ENCODE assay signal across 28 mouse cellular contexts in genomic region chr9:51168698-51169097, GRCm38 (mm10). TPM values are rescaled to one million over a fixed set of nuclear protein-coding genes. Genes with fewer than 3 reads are reported as not detected.
DNase-seq lines count a peak whose midpoint lies in the region; ATAC-seq and TF ChIP-seq lines count a peak whose summit lies in the region.
"Had no signal": no experiment of that assay in that cellular context is flagged by ENCODE, and none has a peak within 500 bp of the region (broad histone marks: within the 10 kb centered on the region; RNA-seq: fewer than 3 reads in every experiment).

No protein-coding gene starts in this region.

- H3K36me3 ChIP-seq in stomach, embryonic 15.5 days, result no peaks in the 10 kb centered on the region
- H3K36me3 ChIP-seq: embryonic facial prominence, embryonic 15.5 days; heart, embryonic 10.5 days; hindbrain, embryonic 10.5 days; limb, embryonic 15.5 days; neural tube, embryonic 15.5 days had no signal

- peak; percentile 14 for DNase-seq in A20 (ENCODE audit: low read depth, low spot score)
- peak; percentile 38 for DNase-seq in lung, adult 2 months
- DNase-seq in lung, postnatal 14 days, result peak; percentile 49
- DNase-seq in neural tube, embryonic 10.5 days (ENCODE audit: extremely low spot score, low spot score), result no peak
- DNase-seq in spleen, postnatal 4 days (ENCODE audit: low spot score in 2 of 2), result no peak
- no peak for DNase-seq in heart, postnatal 25 days (ENCODE audit: low spot score)
- DNase-seq: adrenal gland, adult 2 months; cerebellum, adult 18-20 months; gastrocnemius, adult 2 months had no signal

- H3K4me1 ChIP-seq in lung, adult 2 months (ENCODE audit: control insufficient read depth, insufficient read depth, low read length), result no peaks in the 10 kb centered on the region
- H3K4me1 ChIP-seq in stomach, embryonic 15.5 days, result peaks cover 8% of the 10 kb centered on the region; the same call in 1 of the 2 replicates
- H3K4me1 ChIP-seq: neural tube, embryonic 15.5 days had no signal

- H3K4me2 ChIP-seq in stomach, embryonic 15.5 days, result no peak overlapping the region
- H3K4me2 ChIP-seq: embryonic facial prominence, embryonic 15.5 days; limb, embryonic 15.5 days; midbrain, embryonic 11.5 days; neural tube, embryonic 15.5 days had no signal

- ATAC-seq in stomach, embryonic 15.5 days (ENCODE audit: insufficient read depth, low FRiP score, low read depth), result peak; percentile 57
- ATAC-seq: forebrain, embryonic 14.5 days; hindbrain, postnatal 0 days had no signal

- H3K27me3 ChIP-seq in stomach, embryonic 15.5 days (replicated peaks), result no peaks in the 10 kb centered on the region
- H3K27me3 ChIP-seq: embryonic facial prominence, embryonic 15.5 days; limb, embryonic 15.5 days; neural tube, embryonic 15.5 days had no signal

- no peak overlapping the region for H3K9ac ChIP-seq in stomach, embryonic 15.5 days
- H3K9ac ChIP-seq: embryonic facial prominence, embryonic 15.5 days; limb, embryonic 15.5 days; liver, embryonic 14.5 days; neural tube, embryonic 15.5 days had no signal

- intact Hi-C loops in heart, postnatal 25 days (cut with DNase I), result no loop called here

- H3K27ac ChIP-seq in stomach, embryonic 15.5 days, result peak overlapping the region; percentile 79
- H3K27ac ChIP-seq: embryonic facial prominence, embryonic 15.5 days; gastrocnemius, adult 2 months; heart, embryonic 10.5 days; hindbrain, embryonic 10.5 days; hindbrain, postnatal 0 days; left cerebral cortex, adult 2 months; limb, embryonic 15.5 days; liver, embryonic 14.5 days; neural tube, embryonic 15.5 days had no signal

- no peak overlapping the region for H3K4me3 ChIP-seq in lung, adult 2 months (replicated peaks; ENCODE audit: extremely low read depth, low read depth, low read length)
- H3K4me3 ChIP-seq in stomach, embryonic 15.5 days (replicated peaks), result no peak overlapping the region
- H3K4me3 ChIP-seq: embryonic facial prominence, embryonic 15.5 days; gastrocnemius, adult 2 months; heart, embryonic 10.5 days; hindbrain, embryonic 10.5 days; left cerebral cortex, adult 2 months; limb, embryonic 15.5 days; neural tube, embryonic 15.5 days had no signal

- H3K9me3 ChIP-seq in stomach, embryonic 15.5 days, result no peaks in the 10 kb centered on the region
- H3K9me3 ChIP-seq: embryonic facial prominence, embryonic 15.5 days; heart, embryonic 10.5 days; hindbrain, embryonic 10.5 days; limb, embryonic 15.5 days; neural tube, embryonic 15.5 days had no signal

- no peak for TF ChIP-seq CTCF in lung, adult 2 months (IDR thresholded peaks at IDR 0.05; ENCODE audit: insufficient read depth, low read length)

- peak; percentile 17; the same call in 1 of the 2 replicates for TF ChIP-seq POLR2A in lung, adult 2 months (IDR thresholded peaks at IDR 0.05; ENCODE audit: borderline replicate concordance, extremely low read depth, low read depth, low read length)

- 69% methylated on average over 5 of the region's 5 CpGs for WGBS in lung, adult 2 months
- 51% methylated on average over 5 of the region's 5 CpGs for WGBS in stomach, embryonic 15.5 days

RNA-seq across cellular contexts. Expression of gene Gm32742, which starts 3.4 kb away (rescaled TPM):
- polyA plus RNA-seq in lung, adult 2 months (2012; rRNA removed), result 1.3 and 1.5 TPM in 2 replicates
- 0.04 and 0.05 TPM in 2 replicates for polyA plus RNA-seq in stomach, embryonic 15.5 days (2015; fragmentation: Nextera tagmentation; extraction: Ambion mirVana)
- not detected for total RNA-seq in heart, postnatal 25 days (2021)
- total RNA-seq: adrenal gland, adult 2 months; gastrocnemius, adult 2 months; hindbrain, postnatal 0 days; layer of hippocampus, postnatal 10 days; left cerebral cortex, adult 2 months; MEL; midbrain, postnatal 0 days had no signal
- polyA plus RNA-seq: adrenal gland, adult 2 months; forebrain, embryonic 14.5 days; frontal cortex, adult 2 months; heart, embryonic 10.5 days; limb, embryonic 15.5 days; midbrain, embryonic 11.5 days; midbrain, postnatal 0 days; neural tube, embryonic 15.5 days had no signal

RNA-seq across cellular contexts. Expression of gene Pou2af1, which starts 44.8 kb away (rescaled TPM):
- polyA plus RNA-seq in lung, adult 2 months (2012; rRNA removed), result 10.1 and 11.0 TPM in 2 replicates
- 0.23 and 0.26 TPM in 2 replicates for polyA plus RNA-seq in stomach, embryonic 15.5 days (2015; fragmentation: Nextera tagmentation; extraction: Ambion mirVana)
- under 1 TPM; 0.26 to 0.48 TPM for total RNA-seq in heart, postnatal 25 days (2021)
- total RNA-seq: gastrocnemius, adult 2 months; granulocyte monocyte progenitor cell, adult 5-6 weeks; left cerebral cortex, postnatal 36 days; megakaryocyte progenitor cell, adult 5-6 weeks; MEL had no signal
- polyA plus RNA-seq: hindbrain, embryonic 10.5 days; kidney, embryonic 16.5 days; midbrain, postnatal 0 days had no signal

Comparison
In these comparisons a context has a peak if more than half of its experiments do, and no peak if none do; other contexts are left out.
1. DNase-seq: peak in A20 (single experiment), lung, adult 2 months (single experiment) and lung, postnatal 14 days (single experiment); none in neural tube, embryonic 10.5 days (single experiment), spleen, postnatal 4 days (0 of 2) and heart, postnatal 25 days (single experiment).